Mouse (Mus musculus): ENCODE data around the gene Hhip.

DNA sequence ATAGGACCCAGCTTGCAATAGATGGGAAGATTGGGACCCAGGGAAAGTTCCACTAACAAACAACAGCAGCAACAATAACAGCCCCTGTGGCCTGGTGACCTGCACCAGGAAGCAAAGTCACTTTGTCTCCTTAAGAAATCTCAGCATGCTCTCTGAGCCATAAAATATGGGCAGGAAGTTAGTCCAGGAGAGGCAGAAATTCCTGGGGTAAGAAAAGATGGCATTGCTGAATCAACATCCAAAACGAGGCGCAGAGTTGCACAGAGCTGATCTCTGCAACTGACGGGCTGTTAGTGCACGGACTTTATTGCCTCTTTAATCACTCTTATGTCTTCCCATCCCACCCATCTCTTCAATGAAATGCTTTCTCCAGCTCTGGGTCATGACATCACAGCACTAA lies 128.6 kb downstream of the Hhip start:
- TF ChIP-seq CTCF (IDR thresholded peaks at IDR 0.05): no peak
- TF ChIP-seq POLR2A (IDR thresholded peaks at IDR 0.05; ENCODE audit: insufficient read depth, low read depth, low read length): no peak

Measured in heart, adult 2 months (tissue).